Mouse (Mus musculus): ENCODE measurements around the gene Srgap3. TPM values are rescaled to one million over a fixed set of nuclear protein-coding genes. Genes with fewer than 3 reads are reported as not detected.

Srgap3 gene
- polyA plus RNA-seq, 1 experiment from 2014 or later, result 0.50 TPM

DNA sequence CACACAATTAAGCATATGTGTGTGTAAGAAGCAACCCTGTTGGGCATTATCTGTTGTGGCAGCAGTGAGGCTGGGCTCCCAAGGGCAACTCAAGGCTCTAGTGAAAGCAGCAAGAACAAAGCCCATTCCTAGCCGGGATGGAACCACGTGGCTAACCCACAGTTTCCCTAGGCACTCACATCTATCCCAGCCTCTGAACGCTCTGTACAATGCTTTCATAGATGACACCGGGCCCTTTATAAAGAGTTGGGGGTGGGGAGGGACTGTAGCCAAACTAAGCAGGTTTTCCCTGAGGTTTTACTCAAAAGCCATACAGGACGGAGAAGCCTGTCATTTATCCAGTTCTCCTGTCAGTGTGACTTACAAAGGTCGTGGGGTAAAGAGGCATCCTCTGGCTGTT is 90.0 kb downstream of the Srgap3 start:
- no peaks in the 10 kb centered on the region for H3K36me3 ChIP-seq (ENCODE audit: control insufficient read depth, insufficient read depth)
- no peak for ATAC-seq
- no peaks in the 10 kb centered on the region for H3K4me1 ChIP-seq (replicated peaks; ENCODE audit: control insufficient read depth, insufficient read depth, low read length)
- H3K4me2 ChIP-seq (replicated peaks; ENCODE audit: low read depth), result no peak overlapping the region
- no peak overlapping the region for H3K9ac ChIP-seq (ENCODE audit: low read depth, low read length)
- no peaks in the 10 kb centered on the region for H3K27me3 ChIP-seq (replicated peaks; ENCODE audit: control insufficient read depth, insufficient read depth, low read length)
- no peak overlapping the region for H3K4me3 ChIP-seq (ENCODE audit: low read depth, low read length)
- no peaks in the 10 kb centered on the region for H3K9me3 ChIP-seq (ENCODE audit: control insufficient read depth)
- 74% methylated on average over 6 of the region's 6 CpGs for WGBS
- H3K27ac ChIP-seq (ENCODE audit: low read depth, low read length), result no peak overlapping the region
- no peak for TF ChIP-seq CTCF (IDR thresholded peaks at IDR 0.05; ENCODE audit: low read depth)

DNA sequence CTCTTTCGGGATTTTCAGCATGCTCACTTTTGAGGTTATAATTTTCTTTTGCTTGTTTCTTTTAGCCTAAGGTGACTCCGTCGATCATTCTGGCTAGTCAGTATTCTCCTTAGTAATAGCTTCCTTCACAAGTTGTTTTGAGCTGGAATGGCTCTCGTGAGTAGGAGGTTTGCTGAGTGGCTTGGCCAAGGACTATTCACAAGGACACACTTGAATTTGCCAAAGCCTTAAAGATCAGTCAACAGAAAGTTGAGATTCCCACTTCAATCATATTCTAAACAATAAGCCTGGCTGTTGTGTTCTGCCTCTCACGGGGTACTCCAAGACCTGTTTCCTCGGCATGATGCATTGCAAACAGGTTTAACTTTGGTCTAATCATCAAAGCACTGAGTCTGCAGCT is 91.9 kb downstream of the Srgap3 start:
- WGBS, result 82% methylated on average over 6 of the region's 6 CpGs
- Histone ChIP-seq H3K36me3 (ENCODE audit: control insufficient read depth, insufficient read depth) (no peaks in the 10 kb centered on the region), H3K4me1 (replicated peaks; ENCODE audit: control insufficient read depth, insufficient read depth, low read length) (no peaks in the 10 kb centered on the region), H3K27me3 (replicated peaks; ENCODE audit: control insufficient read depth, insufficient read depth, low read length) (no peaks in the 10 kb centered on the region), H3K4me3 (ENCODE audit: low read depth, low read length) (no peak overlapping the region), H3K27ac (ENCODE audit: low read depth, low read length) (no peak overlapping the region), H3K4me2 (replicated peaks; ENCODE audit: low read depth) (no peak overlapping the region), H3K9me3 (ENCODE audit: control insufficient read depth) (no peaks in the 10 kb centered on the region), H3K9ac (ENCODE audit: low read depth, low read length) (no peak overlapping the region)
- no peak for ATAC-seq
- TF ChIP-seq CTCF (IDR thresholded peaks at IDR 0.05; ENCODE audit: low read depth), result no peak

DNA sequence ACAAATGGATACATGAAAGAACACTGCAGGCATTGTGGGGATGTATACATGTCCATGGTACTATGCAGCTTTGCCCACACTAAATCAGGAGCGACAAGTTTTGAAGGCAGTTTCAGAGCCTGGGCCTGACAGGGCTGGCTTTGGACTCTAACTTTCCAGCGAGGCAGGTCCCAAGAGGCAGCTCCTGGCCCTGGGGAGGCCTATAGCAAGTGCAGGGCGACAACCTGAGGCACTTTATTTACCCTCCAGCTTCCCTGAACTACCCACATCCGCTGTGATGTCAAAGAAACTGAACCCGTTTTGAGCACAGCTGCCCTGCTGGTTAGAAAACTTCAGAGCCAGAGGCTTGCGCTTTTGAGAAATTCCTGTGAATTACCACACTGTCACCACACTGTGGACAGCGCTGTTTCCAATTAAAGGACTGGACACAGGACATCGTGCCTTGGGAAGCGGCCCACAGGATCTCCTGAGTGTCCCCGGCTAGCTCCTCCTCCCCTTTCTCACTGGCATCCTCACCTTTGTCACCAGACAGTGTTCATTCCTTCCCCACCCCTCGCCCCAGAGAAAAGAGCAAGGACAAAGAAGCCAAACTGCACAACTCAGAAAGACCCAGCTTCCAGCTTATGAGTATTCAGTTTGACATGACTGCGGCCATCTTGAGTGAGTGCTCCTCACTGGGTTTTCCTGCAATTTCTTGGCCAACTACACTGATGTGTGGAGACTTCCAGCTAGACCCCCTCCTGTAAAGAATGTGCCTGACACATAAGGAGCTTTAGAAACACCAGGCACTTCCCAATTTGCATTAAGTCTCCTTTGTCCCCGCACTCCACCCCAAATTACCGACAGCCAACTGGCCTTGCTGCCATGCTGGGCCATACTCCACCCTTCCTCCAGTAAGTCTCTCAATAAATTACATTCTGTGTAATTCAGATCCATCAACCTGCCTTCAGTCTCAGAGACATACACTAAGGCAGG is 94.5 kb downstream of the Srgap3 start:
- TF ChIP-seq CTCF (IDR thresholded peaks at IDR 0.05; ENCODE audit: low read depth), result no peak
- Histone ChIP-seq H3K4me1 (replicated peaks; ENCODE audit: control insufficient read depth, insufficient read depth, low read length) (no peaks in the 10 kb centered on the region), H3K9me3 (ENCODE audit: control insufficient read depth) (no peaks in the 10 kb centered on the region), H3K9ac (ENCODE audit: low read depth, low read length) (no peak overlapping the region), H3K36me3 (ENCODE audit: control insufficient read depth, insufficient read depth) (no peaks in the 10 kb centered on the region), H3K27ac (ENCODE audit: low read depth, low read length) (no peak overlapping the region), H3K4me2 (replicated peaks; ENCODE audit: low read depth) (no peak overlapping the region), H3K4me3 (ENCODE audit: low read depth, low read length) (no peak overlapping the region), H3K27me3 (replicated peaks; ENCODE audit: control insufficient read depth, insufficient read depth, low read length) (no peaks in the 10 kb centered on the region)
- 72% methylated on average over 14 of the region's 14 CpGs for WGBS
- ATAC-seq, result no peak

DNA sequence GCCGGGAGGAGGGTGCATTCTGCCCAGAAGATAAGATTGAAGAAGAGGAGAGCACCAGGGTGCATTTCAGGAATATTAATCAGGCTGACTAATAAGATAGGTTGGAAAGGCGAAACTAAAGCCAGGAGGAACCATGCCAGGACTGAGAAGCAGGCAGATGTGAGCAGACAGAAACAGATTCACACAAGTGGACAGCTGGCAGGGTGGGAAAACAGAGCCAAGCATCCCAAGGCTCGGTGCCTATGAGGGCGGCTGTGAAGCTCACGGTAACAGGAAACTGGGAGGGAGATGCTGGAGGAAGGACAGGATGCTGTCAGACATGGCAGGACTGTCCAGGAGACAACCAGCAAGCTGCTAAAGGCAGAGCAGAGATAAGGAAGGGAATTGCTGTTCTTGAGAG is 96.3 kb downstream of the Srgap3 start:
- H3K9ac ChIP-seq (ENCODE audit: low read depth, low read length), result no peak overlapping the region
- no peak for TF ChIP-seq CTCF (IDR thresholded peaks at IDR 0.05; ENCODE audit: low read depth)
- no peak overlapping the region for H3K4me2 ChIP-seq (replicated peaks; ENCODE audit: low read depth)
- H3K36me3 ChIP-seq (ENCODE audit: control insufficient read depth, insufficient read depth), result no peaks in the 10 kb centered on the region
- H3K4me1 ChIP-seq (replicated peaks; ENCODE audit: control insufficient read depth, insufficient read depth, low read length), result no peaks in the 10 kb centered on the region
- H3K27ac ChIP-seq (ENCODE audit: low read depth, low read length), result no peak overlapping the region
- 63% methylated on average over 5 of the region's 5 CpGs for WGBS
- no peaks in the 10 kb centered on the region for H3K9me3 ChIP-seq (ENCODE audit: control insufficient read depth)
- H3K27me3 ChIP-seq (replicated peaks; ENCODE audit: control insufficient read depth, insufficient read depth, low read length), result no peaks in the 10 kb centered on the region
- H3K4me3 ChIP-seq (ENCODE audit: low read depth, low read length), result no peak overlapping the region
- no peak for ATAC-seq

DNA sequence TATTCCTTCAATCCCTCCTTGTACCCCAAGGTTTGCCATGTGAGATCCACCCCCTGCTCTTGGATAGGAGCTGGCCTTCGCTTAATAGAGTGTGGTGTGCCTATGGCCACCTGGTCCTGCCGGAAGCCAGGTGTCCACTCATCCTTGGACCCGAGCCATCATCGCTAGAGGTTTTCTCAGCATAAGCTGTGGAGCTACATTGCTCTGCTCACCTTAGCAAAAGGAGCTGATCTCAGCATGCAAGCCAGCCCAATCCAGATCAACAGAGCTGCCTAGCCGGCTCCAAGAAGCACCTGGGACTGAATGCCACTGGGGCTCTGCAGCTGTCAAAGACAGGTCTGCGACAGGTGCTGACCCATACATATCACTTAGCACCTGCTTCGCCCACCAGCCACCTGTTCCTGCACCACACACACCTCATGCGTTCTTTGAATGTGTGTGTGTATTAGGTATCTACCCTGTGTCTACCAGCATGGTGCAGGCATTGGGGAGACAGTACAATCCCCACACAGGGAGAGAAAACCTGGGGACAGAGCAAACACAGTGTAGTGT is 98.4 kb downstream of the Srgap3 start:
- Histone ChIP-seq H3K9ac (ENCODE audit: low read depth, low read length) (no peak overlapping the region), H3K36me3 (ENCODE audit: control insufficient read depth, insufficient read depth) (no peaks in the 10 kb centered on the region), H3K4me1 (replicated peaks; ENCODE audit: control insufficient read depth, insufficient read depth, low read length) (no peaks in the 10 kb centered on the region), H3K27me3 (replicated peaks; ENCODE audit: control insufficient read depth, insufficient read depth, low read length) (no peaks in the 10 kb centered on the region), H3K9me3 (ENCODE audit: control insufficient read depth) (no peaks in the 10 kb centered on the region), H3K4me2 (replicated peaks; ENCODE audit: low read depth) (no peak overlapping the region), H3K27ac (ENCODE audit: low read depth, low read length) (no peak overlapping the region), H3K4me3 (ENCODE audit: low read depth, low read length) (no peak overlapping the region)
- WGBS, result 88% methylated on average over 8 of the region's 8 CpGs
- no peak for TF ChIP-seq CTCF (IDR thresholded peaks at IDR 0.05; ENCODE audit: low read depth)
- no peak for ATAC-seq

DNA sequence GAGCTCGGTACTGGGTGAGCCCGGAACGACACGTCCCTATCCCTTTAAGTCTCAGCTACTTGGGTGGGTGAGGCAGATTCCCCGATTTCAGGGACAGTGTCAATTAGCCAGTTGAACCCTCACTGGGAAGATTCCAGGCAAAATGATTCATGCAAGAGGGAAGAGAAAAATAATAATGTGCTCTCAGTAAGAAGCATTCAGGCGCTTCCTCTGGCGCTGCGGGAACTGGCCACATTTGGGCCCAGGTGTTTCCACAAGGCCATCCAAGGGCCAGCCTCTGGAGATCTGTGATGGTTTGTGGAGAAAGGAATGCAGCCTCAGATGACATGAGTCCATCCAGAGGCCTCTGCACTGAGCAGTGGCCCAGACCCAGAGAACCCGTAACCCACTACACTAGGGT is 100.2 kb downstream of the Srgap3 start:
- no peak for TF ChIP-seq CTCF (IDR thresholded peaks at IDR 0.05; ENCODE audit: low read depth)
- Histone ChIP-seq H3K4me1 (replicated peaks; ENCODE audit: control insufficient read depth, insufficient read depth, low read length) (no peaks in the 10 kb centered on the region), H3K27me3 (replicated peaks; ENCODE audit: control insufficient read depth, insufficient read depth, low read length) (no peaks in the 10 kb centered on the region), H3K9ac (ENCODE audit: low read depth, low read length) (no peak overlapping the region), H3K4me2 (replicated peaks; ENCODE audit: low read depth) (no peak overlapping the region), H3K36me3 (ENCODE audit: control insufficient read depth, insufficient read depth) (no peaks in the 10 kb centered on the region), H3K9me3 (ENCODE audit: control insufficient read depth) (no peaks in the 10 kb centered on the region), H3K4me3 (ENCODE audit: low read depth, low read length) (no peak overlapping the region), H3K27ac (ENCODE audit: low read depth, low read length) (no peak overlapping the region)
- WGBS, result 86% methylated on average over 9 of the region's 9 CpGs
- no peak for ATAC-seq

Data from intestine, postnatal 0 days (tissue).